Mouse (Mus musculus) thymus, postnatal 0 days (tissue): ENCODE measurements around the gene Cldn13. TPM values are rescaled to one million over a fixed set of nuclear protein-coding genes. Genes with fewer than 3 reads are reported as not detected.
A peak's percentile ranks its signal among the peaks of the same experiment; 100 is the strongest.

Experiments
- DNase-seq: peaks from one replicate; pipeline ENCODE4 v3.0.0-alpha.2; 2015; ENCODE audit warnings: low spot score
- polyA plus RNA-seq: library from polyadenylated mRNA; unstranded; fragments of >200 nt; fragmentation: Nextera tagmentation; extraction: Ambion mirVana; gene quantifications from 2 replicates; pipeline ENCODE4 v1.2.1, GENCODE M21; 2015

Gene Cldn13
- polyA plus RNA-seq, 1 experiment from 2014 or later: 5.0 TPM

- DNase-seq: no peak
Observed at GRCm38 (mm10) chr5:134895291-134895690, 20.0 kb downstream of the Cldn13 start.

GRCm38 (mm10) chr5:134892717-134893116 is 22.6 kb downstream of the Cldn13 start:
- DNase-seq: no peak

- DNase-seq: no peak
Observed at GRCm38 (mm10) chr5:134891552-134891951, 23.8 kb downstream of the Cldn13 start.

- no peak for DNase-seq
Observed at GRCm38 (mm10) chr5:134890601-134891054, 24.7 kb downstream of the Cldn13 start.

- no peak for DNase-seq
Observed at GRCm38 (mm10) chr5:134888505-134888904, 26.8 kb downstream of the Cldn13 start.

GRCm38 (mm10) chr5:134887447-134888335 is 27.6 kb downstream of the Cldn13 start:
- no peak for DNase-seq

- no peak for DNase-seq
Observed at GRCm38 (mm10) chr5:134883077-134883476, 32.2 kb downstream of the Cldn13 start.

- DNase-seq: peak; percentile 7
Observed at GRCm38 (mm10) chr5:134876801-134877200, 38.5 kb downstream of the Cldn13 start.

- DNase-seq: no peak
Observed at GRCm38 (mm10) chr5:134875245-134875644, 40.1 kb downstream of the Cldn13 start.

GRCm38 (mm10) chr5:134873956-134874879 is 41.1 kb downstream of the Cldn13 start:
- no peak for DNase-seq

- no peak for DNase-seq
Observed at GRCm38 (mm10) chr5:134873034-134873433, 42.3 kb downstream of the Cldn13 start.

GRCm38 (mm10) chr5:134872597-134872996 is 42.7 kb downstream of the Cldn13 start:
- DNase-seq: no peak

- no peak for DNase-seq
Observed at GRCm38 (mm10) chr5:134868506-134868905, 46.8 kb downstream of the Cldn13 start.

GRCm38 (mm10) chr5:134867320-134868144 is 47.8 kb downstream of the Cldn13 start:
- DNase-seq: no peak

GRCm38 (mm10) chr5:134865158-134865557 is 50.2 kb downstream of the Cldn13 start:
- DNase-seq: no peak

Other genes starting within 250 kb of the Cldn13 start
- gene Limk1, start 226.9 kb downstream of the Cldn13 start, polyA plus RNA-seq: 2.8 and 3.8 TPM in 2 replicates
- gene Eln, start 168.2 kb downstream of the Cldn13 start, polyA plus RNA-seq: 12.4 and 96.1 TPM in 2 replicates
- not detected in 2 replicates for gene Tmem270, start 8.8 kb downstream of the Cldn13 start, polyA plus RNA-seq
- gene Mettl27, start 16.8 kb upstream of the Cldn13 start, polyA plus RNA-seq: 19.9 and 29.5 TPM in 2 replicates
- gene Cldn4, start 31.4 kb upstream of the Cldn13 start, polyA plus RNA-seq: 32.6 and 35.4 TPM in 2 replicates
- 6.4 and 6.8 TPM in 2 replicates for gene Cldn3, start 70.7 kb upstream of the Cldn13 start, polyA plus RNA-seq
- gene Abhd11, start 93.6 kb upstream of the Cldn13 start, polyA plus RNA-seq: 51.0 and 52.2 TPM in 2 replicates
- 3.2 and 3.3 TPM in 2 replicates for gene Stx1a, start 108.0 kb upstream of the Cldn13 start, polyA plus RNA-seq
- gene Dnajc30, start 148.7 kb upstream of the Cldn13 start, polyA plus RNA-seq: 28.7 and 28.8 TPM in 2 replicates
- gene Bud23, start 149.4 kb upstream of the Cldn13 start, polyA plus RNA-seq: 103 and 119 TPM in 2 replicates
- 1.6 and 1.7 TPM in 2 replicates for gene Vps37d, start 162.7 kb upstream of the Cldn13 start, polyA plus RNA-seq
- gene Mlxipl, start 174.4 kb upstream of the Cldn13 start, polyA plus RNA-seq: 0.38 and 0.39 TPM in 2 replicates
- 13.1 and 13.7 TPM in 2 replicates for gene Tbl2, start 234.1 kb upstream of the Cldn13 start, polyA plus RNA-seq